Mouse (Mus musculus) erythroblast, embryonic 14.5 days (primary cell): ENCODE measurements at regions not wholly inside any gene's neighbourhood (a gene's known extent, or its start where the extent isn't known, plus 50 kb on each side); places are given as distances from the start of the nearest gene placed in this dataset.

Experiments
- GATA1 ChIP-seq: IDR thresholded peaks from 2 replicates; pipeline ENCODE4 v1.6.1; 2012; ENCODE audit warnings: low read length, inconsistent platforms, mixed read lengths
- TAL1 ChIP-seq: IDR thresholded peaks from 3 replicates; pipeline ENCODE4 v1.6.1; 2012; ENCODE audit warnings: low read length, inconsistent platforms, mixed read lengths

DNA sequence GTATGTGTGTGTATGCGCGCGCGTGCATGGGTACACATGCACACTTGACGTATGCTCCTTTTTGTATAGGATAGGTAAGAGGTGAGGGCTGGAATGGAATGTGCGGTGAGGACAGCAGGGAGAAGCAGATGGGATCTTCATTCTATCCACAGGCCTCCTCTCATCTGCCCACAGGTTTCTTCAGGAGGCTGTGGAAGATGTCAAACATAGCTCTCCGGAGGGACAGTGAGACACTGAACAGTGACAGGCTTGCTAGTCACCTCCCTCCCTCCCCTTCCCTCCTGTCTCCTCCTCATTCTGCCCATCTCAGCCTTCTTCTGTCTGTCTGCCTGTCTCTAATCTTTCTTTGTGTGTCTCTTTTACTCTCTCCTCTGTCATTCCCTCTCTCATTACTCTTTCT, 124.6 kb downstream of the En1 start:
- TF ChIP-seq GATA1 (no peak), TAL1 (no peak)
